Mouse (Mus musculus): ENCODE measurements around the gene Hnrnpul1. TPM values are rescaled to one million over a fixed set of nuclear protein-coding genes. Genes with fewer than 3 reads are reported as not detected.
A peak's percentile ranks its signal among the peaks of the same experiment; 100 is the strongest.
"Not testable (repeated sequence)": the region's sequence is repeated elsewhere in the genome, so short reads cannot be mapped to it uniquely, and the experiment has no call there.

Gene Hnrnpul1
- 34.7 and 70.2 TPM in 2 replicates for polyA plus RNA-seq (2012; rRNA removed)

DNA sequence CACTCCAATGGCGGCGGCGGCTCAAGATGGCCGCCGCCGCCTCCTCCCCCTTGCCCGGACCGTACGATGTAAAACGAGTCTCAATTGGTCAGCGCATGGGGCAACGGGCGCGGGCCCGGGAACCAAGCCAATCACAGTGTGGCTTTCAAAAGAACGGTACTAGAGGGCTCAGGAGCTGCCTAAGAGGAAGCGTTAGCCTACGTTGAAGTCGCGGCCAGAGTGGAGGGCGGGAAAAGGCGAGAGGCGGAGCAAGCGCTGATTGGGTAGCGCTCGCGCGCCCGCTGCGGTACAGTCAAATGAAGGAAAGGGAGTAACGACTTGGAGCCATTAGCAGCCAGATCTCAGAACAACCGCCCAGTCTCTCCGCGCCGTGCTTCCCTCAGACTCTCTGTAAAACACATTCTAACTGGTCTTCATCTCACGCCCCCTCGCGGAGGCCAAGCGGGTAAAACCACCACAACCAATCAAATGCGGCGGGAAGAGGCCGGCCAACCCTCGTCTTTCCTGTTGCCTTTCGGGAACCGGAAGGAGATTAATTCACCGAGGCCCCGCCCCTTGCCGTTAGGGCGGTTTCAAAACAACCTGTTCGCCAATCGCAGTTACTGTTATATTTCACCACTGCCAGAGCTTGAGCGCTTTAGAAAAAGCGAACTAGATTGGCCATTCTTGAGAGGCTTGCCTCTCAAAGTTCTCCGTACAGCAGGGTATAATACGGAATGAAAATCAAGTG, at the start of gene Hnrnpul1:
Gene Hnrnpul1, minus strand, starts transcription at position 20 of the 730 bp plus-strand sequence.
- peak; percentile 99 for DNase-seq (ENCODE audit: low read depth)
- TF ChIP-seq POLR2A (IDR thresholded peaks at IDR 0.05; ENCODE audit: borderline replicate concordance, extremely low read depth, insufficient read depth, insufficient read length, poor library complexity, severe bottlenecking) (no peak), CTCF (IDR thresholded peaks at IDR 0.05; ENCODE audit: borderline replicate concordance, extremely low read depth, insufficient read depth, insufficient read length) (peak; percentile 39; the same call in 1 of the 2 replicates)

GRCm38 (mm10) chr7:25803460-25803859, 48.9 kb upstream of the Hnrnpul1 start:
- no peak for DNase-seq (ENCODE audit: low read depth)
- TF ChIP-seq CTCF (IDR thresholded peaks at IDR 0.05; ENCODE audit: borderline replicate concordance, extremely low read depth, insufficient read depth, insufficient read length) (no peak), POLR2A (IDR thresholded peaks at IDR 0.05; ENCODE audit: borderline replicate concordance, extremely low read depth, insufficient read depth, insufficient read length, poor library complexity, severe bottlenecking) (no peak)

- TF ChIP-seq CTCF (IDR thresholded peaks at IDR 0.05; ENCODE audit: borderline replicate concordance, extremely low read depth, insufficient read depth, insufficient read length): no peak
- no peak for TF ChIP-seq POLR2A (IDR thresholded peaks at IDR 0.05; ENCODE audit: borderline replicate concordance, extremely low read depth, insufficient read depth, insufficient read length, poor library complexity, severe bottlenecking)
Measured at GRCm38 (mm10) chr7:25802241-25803125, 47.9 kb upstream of the Hnrnpul1 start.

GRCm38 (mm10) chr7:25801031-25801430, 46.5 kb upstream of the Hnrnpul1 start:
- no peak for TF ChIP-seq POLR2A (IDR thresholded peaks at IDR 0.05; ENCODE audit: borderline replicate concordance, extremely low read depth, insufficient read depth, insufficient read length, poor library complexity, severe bottlenecking)
- no peak for TF ChIP-seq CTCF (IDR thresholded peaks at IDR 0.05; ENCODE audit: borderline replicate concordance, extremely low read depth, insufficient read depth, insufficient read length)
- no peak for DNase-seq (ENCODE audit: low read depth)

More at GRCm38 (mm10) chr7:25802241-25803125, 47.9 kb upstream of the Hnrnpul1 start:
- peak; percentile 21 for DNase-seq (ENCODE audit: low read depth)

- TF ChIP-seq CTCF (IDR thresholded peaks at IDR 0.05; ENCODE audit: borderline replicate concordance, extremely low read depth, insufficient read depth, insufficient read length) (no peak), POLR2A (IDR thresholded peaks at IDR 0.05; ENCODE audit: borderline replicate concordance, extremely low read depth, insufficient read depth, insufficient read length, poor library complexity, severe bottlenecking) (no peak)
- DNase-seq (ENCODE audit: low read depth): no peak
Measured at GRCm38 (mm10) chr7:25799369-25799768, 44.8 kb upstream of the Hnrnpul1 start.

DNA sequence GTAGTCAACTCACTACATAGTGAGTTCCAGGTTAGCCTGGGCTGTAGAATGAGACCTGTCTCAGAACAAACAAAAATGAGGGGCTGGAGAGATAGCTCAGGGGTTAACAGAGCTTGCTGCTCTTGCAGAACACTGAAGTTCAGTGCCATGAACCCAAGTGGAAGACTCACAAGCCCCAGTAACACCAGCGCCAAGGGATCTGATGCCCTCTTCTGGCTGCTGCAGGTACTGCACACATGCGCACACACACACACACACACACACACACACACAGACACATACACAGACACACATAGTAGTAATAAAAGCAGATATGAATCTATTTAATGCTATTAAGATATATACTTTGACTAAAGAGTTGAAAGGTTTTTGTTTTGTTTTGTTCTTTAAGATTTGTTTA, 44.0 kb upstream of the Hnrnpul1 start:
- no peak for DNase-seq (ENCODE audit: low read depth)
- TF ChIP-seq CTCF (IDR thresholded peaks at IDR 0.05; ENCODE audit: borderline replicate concordance, extremely low read depth, insufficient read depth, insufficient read length) (peak; percentile 20; the same call in 1 of the 2 replicates), POLR2A (IDR thresholded peaks at IDR 0.05; ENCODE audit: borderline replicate concordance, extremely low read depth, insufficient read depth, insufficient read length, poor library complexity, severe bottlenecking) (no peak)

GRCm38 (mm10) chr7:25794775-25795174, 40.2 kb upstream of the Hnrnpul1 start:
- TF ChIP-seq CTCF (IDR thresholded peaks at IDR 0.05; ENCODE audit: borderline replicate concordance, extremely low read depth, insufficient read depth, insufficient read length) (no peak), POLR2A (IDR thresholded peaks at IDR 0.05; ENCODE audit: borderline replicate concordance, extremely low read depth, insufficient read depth, insufficient read length, poor library complexity, severe bottlenecking) (no peak)
- DNase-seq (ENCODE audit: low read depth): no peak

DNA sequence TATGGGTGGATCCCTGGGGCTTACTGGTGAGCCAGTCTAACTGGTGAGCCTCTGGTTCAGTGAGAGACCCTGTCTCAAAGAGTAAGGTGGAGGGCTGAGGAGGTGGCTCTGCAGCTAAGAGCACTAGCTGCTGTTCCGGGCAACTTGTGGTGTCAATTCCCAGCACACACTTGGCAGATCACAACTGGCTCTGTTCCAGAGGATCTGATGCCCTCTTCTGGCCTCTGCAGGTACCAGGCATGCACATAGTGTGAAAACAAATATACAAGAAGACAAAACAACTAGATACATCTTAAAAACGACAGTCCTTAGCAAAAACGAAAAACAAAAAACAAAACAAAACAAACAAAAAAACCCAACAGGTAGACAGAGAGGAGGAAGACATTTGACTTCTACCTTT, 39.1 kb upstream of the Hnrnpul1 start:
- TF ChIP-seq POLR2A (IDR thresholded peaks at IDR 0.05; ENCODE audit: borderline replicate concordance, extremely low read depth, insufficient read depth, insufficient read length, poor library complexity, severe bottlenecking) (no peak), CTCF (IDR thresholded peaks at IDR 0.05; ENCODE audit: borderline replicate concordance, extremely low read depth, insufficient read depth, insufficient read length) (no peak)
- no peak for DNase-seq (ENCODE audit: low read depth)

DNA sequence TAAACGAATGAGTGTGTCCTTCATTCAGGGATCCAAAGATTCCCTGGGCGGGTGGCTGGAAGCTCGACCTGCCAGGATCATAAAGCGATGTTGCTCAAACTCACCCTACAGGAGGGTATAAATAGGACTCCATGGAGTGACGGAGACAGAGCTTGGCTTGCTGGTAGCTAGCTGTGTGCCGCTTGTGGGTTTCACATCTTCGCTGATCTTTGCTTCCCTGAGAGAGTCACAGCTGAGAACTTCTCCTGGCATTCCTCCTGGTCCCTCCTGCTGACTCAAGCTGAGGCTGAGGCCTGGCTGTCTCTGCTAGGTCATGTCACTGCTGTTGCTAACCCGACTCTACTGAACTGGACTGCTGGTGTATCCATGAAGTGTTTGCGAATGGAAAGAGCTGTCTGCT, 38.4 kb upstream of the Hnrnpul1 start:
- DNase-seq (ENCODE audit: low read depth): not testable (repeated sequence)

- TF ChIP-seq CTCF (IDR thresholded peaks at IDR 0.05; ENCODE audit: borderline replicate concordance, extremely low read depth, insufficient read depth, insufficient read length): no peak
- no peak for TF ChIP-seq POLR2A (IDR thresholded peaks at IDR 0.05; ENCODE audit: borderline replicate concordance, extremely low read depth, insufficient read depth, insufficient read length, poor library complexity, severe bottlenecking)
- DNase-seq (ENCODE audit: low read depth): no peak
Measured at GRCm38 (mm10) chr7:25790615-25791014, 36.1 kb upstream of the Hnrnpul1 start.

GRCm38 (mm10) chr7:25789129-25789440, 34.5 kb upstream of the Hnrnpul1 start:
- DNase-seq (ENCODE audit: low read depth): no peak
- TF ChIP-seq CTCF (IDR thresholded peaks at IDR 0.05; ENCODE audit: borderline replicate concordance, extremely low read depth, insufficient read depth, insufficient read length) (no peak), POLR2A (IDR thresholded peaks at IDR 0.05; ENCODE audit: borderline replicate concordance, extremely low read depth, insufficient read depth, insufficient read length, poor library complexity, severe bottlenecking) (no peak)

All from brain, embryonic 14.5 days (tissue).